Mouse (Mus musculus) hindbrain, embryonic 14.5 days (tissue): ENCODE results near the gene Gm10518. TPM values are rescaled to one million over a fixed set of nuclear protein-coding genes. Genes with fewer than 3 reads are reported as not detected.
"Not testable (repeated sequence)": the region's sequence is repeated elsewhere in the genome, so short reads cannot be mapped to it uniquely, and the experiment has no call there.

Source experiments
- ATAC-seq: fragments of 200-750 bp; cut with Nextera tagmentation; 2 replicates; pipeline ENCODE4 v1.8.0; 2017; ENCODE audit warnings: moderate number of reproducible peaks, mild to moderate bottlenecking, moderate TSS enrichment, moderate library complexity; ENCODE audit not compliant: low FRiP score
- DNase-seq: peaks from one replicate; pipeline ENCODE4 v3.0.0-alpha.2; 2015; ENCODE audit warnings: low spot score
- H3K27ac ChIP-seq: fragments of 300-500 bp; sonication (generic); 2 replicates; pipeline ENCODE4 v1.5.1; 2014; ENCODE audit warnings: mild to moderate bottlenecking, moderate library complexity
- H3K27me3 ChIP-seq: fragments of 300-500 bp; sonication (generic); 2 replicates; pipeline ENCODE4 v1.6.1; 2014; ENCODE audit warnings: mild to moderate bottlenecking, low read length, mixed read lengths; ENCODE audit not compliant: control insufficient read depth, insufficient read depth
- H3K36me3 ChIP-seq: fragments of 300-500 bp; sonication (generic); replicated peaks from 2 replicates; pipeline ENCODE4 v1.6.1; 2014; ENCODE audit not compliant: control insufficient read depth, insufficient read depth
- H3K4me1 ChIP-seq: fragments of 300-500 bp; sonication (generic); replicated peaks from 2 replicates; pipeline ENCODE4 v1.6.1; 2014; ENCODE audit warnings: antibody characterized with exemption, low read length, mixed read lengths; ENCODE audit not compliant: control insufficient read depth, insufficient read depth
- H3K4me2 ChIP-seq: fragments of 300-500 bp; sonication (generic); replicated peaks from 2 replicates; pipeline ENCODE4 v1.6.1; 2014; ENCODE audit warnings: mild to moderate bottlenecking, moderate library complexity
- H3K4me3 ChIP-seq: fragments of 300-500 bp; sonication (generic); replicated peaks from 2 replicates; pipeline ENCODE4 v1.5.1; 2014; ENCODE audit warnings: mild to moderate bottlenecking, low read length
- H3K9ac ChIP-seq: fragments of 300-500 bp; sonication (generic); 2 replicates; pipeline ENCODE4 v1.6.1; 2014
- H3K9me3 ChIP-seq: fragments of 300-500 bp; sonication (generic); 2 replicates; pipeline ENCODE4 v1.6.1; 2016; ENCODE audit warnings: low read length; ENCODE audit not compliant: control insufficient read depth
- WGBS: fragments of 180-500 bp; shearing (Covaris S2); extraction: QIAGEN DNeasy Blood & Tissue Kit; methylation state at CpG from one replicate; pipeline ENCODE4 v1.1.7; 2014; 5-methylcytosine and 5-hydroxymethylcytosine counted together
- polyA plus RNA-seq: library from polyadenylated mRNA; unstranded; fragments of >200 nt; fragmentation: Nextera tagmentation; extraction: Ambion mirVana; gene quantifications from 2 replicates; pipeline ENCODE4 v1.2.1, GENCODE M21; 2014

The Gm10518 gene
- polyA plus RNA-seq, 1 experiment from 2014 or later = not detected

DNA sequence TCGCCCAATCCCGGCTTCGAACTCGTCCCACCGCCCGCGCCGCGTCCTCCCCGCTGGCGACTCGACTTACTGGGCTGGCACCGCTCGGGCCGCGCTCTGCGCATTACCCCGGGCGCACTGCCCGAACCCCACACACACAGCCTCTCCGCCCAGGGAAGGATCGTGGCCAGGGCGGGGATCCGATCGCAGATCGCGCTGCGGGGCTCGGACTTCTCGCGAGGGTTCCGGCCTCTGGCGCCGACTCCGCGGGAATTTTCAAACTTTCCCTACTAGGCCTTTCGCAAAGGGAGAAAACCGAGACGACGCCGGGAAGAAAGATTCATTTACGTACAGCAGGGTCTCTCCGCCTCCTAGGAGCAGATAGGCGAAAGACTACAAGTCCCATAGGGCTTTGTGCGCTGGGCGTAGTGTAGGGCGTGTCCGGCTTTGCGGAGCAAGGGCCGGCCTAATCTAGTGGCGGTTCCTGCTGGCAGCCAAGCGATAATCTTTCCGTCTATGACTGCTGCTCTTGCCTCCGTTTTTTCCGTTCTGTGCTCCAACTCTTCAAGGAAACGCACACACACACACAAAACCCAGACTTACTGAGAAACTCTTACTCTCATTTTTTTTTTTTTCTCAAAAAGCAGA, 450 bp downstream of the Gm10518 start, which contains the start of gene Ahctf1:
Gene Ahctf1 (minus strand): TSS at position 168 of the 627 bp plus-strand sequence.
- peak within 1 kb of the TSS; percentile 69 for H3K4me2 ChIP-seq
- peak within 1 kb of the TSS; percentile 92 for H3K27ac ChIP-seq
- peak within 1 kb of the TSS; percentile 93 for H3K9ac ChIP-seq
- H3K4me1 ChIP-seq = peaks cover 15% of the 10 kb centered on the region
- DNase-seq (peak; percentile 99), ATAC-seq (peak; percentile 98)
- peak within 1 kb of the TSS; percentile 91 for H3K4me3 ChIP-seq
- under 1% methylated on average over 56 of the region's 56 CpGs for WGBS
- H3K9me3 ChIP-seq = no peaks in the 10 kb centered on the region
- peaks cover 4% of the 10 kb centered on the region for H3K36me3 ChIP-seq
- H3K27me3 ChIP-seq = no peaks in the 10 kb centered on the region

DNA sequence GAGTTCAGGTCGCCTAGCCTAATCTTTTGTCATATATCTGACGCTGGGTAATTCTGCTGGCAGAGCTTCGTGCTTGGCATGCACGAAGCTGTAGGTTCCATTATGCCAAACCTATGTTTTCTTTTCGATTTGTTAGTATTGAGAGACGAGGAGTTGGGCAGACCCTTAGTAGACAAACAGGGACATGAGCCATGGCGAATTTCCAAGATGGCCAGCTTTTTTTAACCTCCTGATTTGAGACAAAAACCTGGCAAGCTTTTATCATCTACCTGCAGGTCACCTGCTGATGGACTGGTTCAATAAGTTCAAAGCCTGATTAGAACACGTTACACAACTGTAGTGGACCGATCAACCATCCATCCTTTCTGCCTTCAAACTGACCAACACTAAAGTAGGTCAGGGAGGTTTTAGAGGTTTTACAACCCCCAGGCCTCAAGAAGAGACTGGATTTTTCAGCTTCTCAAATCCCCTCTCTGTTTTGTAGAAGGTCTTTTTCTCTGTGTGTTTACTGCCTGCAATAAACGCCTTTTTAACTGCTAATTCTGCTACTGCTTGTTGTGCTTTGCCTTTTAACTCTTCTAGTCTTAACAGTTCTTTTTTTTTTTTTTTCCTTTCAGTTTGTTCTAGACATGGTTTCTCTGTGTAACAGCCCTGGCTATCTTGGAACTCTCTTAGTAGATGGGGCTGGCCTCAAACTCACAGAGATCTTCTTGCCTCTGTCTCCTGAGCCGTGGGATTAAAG, 1.1 kb downstream of the Gm10518 start:
- Histone ChIP-seq H3K4me3 (peak overlapping the region; percentile 91), H3K27ac (peak overlapping the region; percentile 49), H3K9me3 (no peaks in the 10 kb centered on the region), H3K4me2 (peak overlapping the region; percentile 69), H3K36me3 (no peaks in the 10 kb centered on the region), H3K27me3 (no peaks in the 10 kb centered on the region), H3K4me1 (peaks cover 15% of the 10 kb centered on the region), H3K9ac (peak overlapping the region; percentile 93)
- 39% methylated on average over 11 of the region's 11 CpGs for WGBS
- ATAC-seq (no peak), DNase-seq (no peak)

DNA sequence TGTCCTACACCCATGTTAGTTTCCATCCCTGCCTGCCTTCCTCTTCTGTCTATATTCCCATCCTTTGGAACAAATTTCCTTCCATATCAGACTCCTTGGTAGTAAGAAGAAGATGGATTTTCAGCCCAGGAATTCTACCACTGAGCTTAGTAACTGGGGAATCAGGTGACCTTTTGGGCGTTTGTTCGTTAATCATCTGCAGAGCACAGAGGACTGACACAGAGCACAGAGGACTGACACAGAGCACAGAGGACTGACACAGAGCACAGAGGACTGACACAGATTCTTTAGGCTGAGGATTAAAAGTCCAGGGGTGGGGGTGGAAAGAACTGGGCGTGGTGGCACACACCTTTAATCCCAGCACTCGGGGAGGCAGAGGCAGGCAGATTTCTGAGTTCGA, 2.6 kb downstream of the Gm10518 start:
- DNase-seq (no peak), ATAC-seq (no peak)
- no peak overlapping the region for H3K4me2 ChIP-seq
- no peaks in the 10 kb centered on the region for H3K9me3 ChIP-seq
- no peaks in the 10 kb centered on the region for H3K27me3 ChIP-seq
- H3K36me3 ChIP-seq = no peaks in the 10 kb centered on the region
- H3K9ac ChIP-seq = no peak overlapping the region
- no peak overlapping the region for H3K27ac ChIP-seq
- WGBS = 84% methylated on average over 5 of the region's 5 CpGs
- H3K4me3 ChIP-seq = no peak overlapping the region
- peaks cover 15% of the 10 kb centered on the region for H3K4me1 ChIP-seq

DNA sequence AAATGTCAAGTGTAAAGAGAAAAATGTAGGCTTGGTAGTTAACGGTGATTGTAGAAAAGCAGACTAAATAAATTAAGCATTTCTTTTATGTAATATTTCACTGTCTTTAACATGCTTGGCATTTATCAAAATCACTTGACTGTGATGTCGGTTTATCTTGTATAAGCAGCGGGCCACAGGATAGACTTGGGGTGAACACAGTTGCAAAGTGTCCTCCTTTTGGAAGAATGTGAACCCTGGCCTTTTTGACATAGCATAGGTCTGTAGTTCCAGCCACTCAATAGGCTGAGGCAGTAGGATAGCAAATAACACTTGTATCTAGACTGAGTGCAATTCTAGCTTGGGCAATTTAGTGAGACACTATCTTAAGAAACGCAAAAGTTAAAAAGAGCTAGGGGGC, 4.3 kb downstream of the Gm10518 start:
- H3K27me3 ChIP-seq = no peaks in the 10 kb centered on the region
- H3K36me3 ChIP-seq = no peaks in the 10 kb centered on the region
- no peak overlapping the region for H3K9ac ChIP-seq
- H3K27ac ChIP-seq = no peak overlapping the region
- 0 out of 2 replicates have a peak, but pooled peaks cover under 1% of the 10 kb centered on the region for H3K4me1 ChIP-seq
- H3K4me2 ChIP-seq = no peak overlapping the region
- no peaks in the 10 kb centered on the region for H3K9me3 ChIP-seq
- ATAC-seq = no peak
- 94% methylated on average over 4 of the region's 4 CpGs for WGBS
- H3K4me3 ChIP-seq = no peak overlapping the region
- DNase-seq = no peak

GRCm38 (mm10) chr1:179808300-179808699, 5.1 kb downstream of the Gm10518 start:
- no peak for DNase-seq
- H3K4me1 ChIP-seq = no peaks in the 10 kb centered on the region
- no peaks in the 10 kb centered on the region for H3K27me3 ChIP-seq
- H3K27ac ChIP-seq = no peak overlapping the region
- WGBS = 90% methylated on average over 3 of the region's 3 CpGs
- no peak overlapping the region for H3K9ac ChIP-seq
- no peak overlapping the region for H3K4me2 ChIP-seq
- ATAC-seq = no peak
- H3K9me3 ChIP-seq = no peaks in the 10 kb centered on the region
- H3K4me3 ChIP-seq = no peak overlapping the region
- no peaks in the 10 kb centered on the region for H3K36me3 ChIP-seq

DNA sequence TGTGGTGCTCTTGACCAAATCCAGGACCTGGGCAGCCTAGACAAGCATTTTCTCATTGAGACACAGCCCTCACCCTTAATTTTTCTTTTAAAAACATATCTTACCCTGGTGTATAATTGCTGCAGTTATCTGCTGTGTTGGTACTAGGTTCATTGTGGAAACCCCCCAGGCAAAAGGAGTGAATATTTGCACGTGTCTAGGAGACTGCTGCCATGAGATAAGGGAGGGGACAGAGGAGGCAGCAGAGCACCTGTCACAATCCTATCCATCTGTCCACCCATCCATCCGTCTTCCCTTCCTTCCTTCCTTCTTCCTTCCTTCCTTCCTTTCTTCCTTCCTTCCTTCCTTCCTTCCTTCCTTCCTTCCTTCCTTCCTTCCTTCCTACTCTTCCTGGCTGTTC, 10.2 kb downstream of the Gm10518 start:
- Histone ChIP-seq H3K9me3 (no peaks in the 10 kb centered on the region), H3K4me2 (no peak overlapping the region), H3K27me3 (no peaks in the 10 kb centered on the region), H3K36me3 (no peaks in the 10 kb centered on the region), H3K27ac (no peak overlapping the region), H3K9ac (no peak overlapping the region), H3K4me3 (no peak overlapping the region), H3K4me1 (no peaks in the 10 kb centered on the region)
- ATAC-seq (no peak), DNase-seq (no peak)
- WGBS = 63% methylated on average over 2 of the region's 2 CpGs

GRCm38 (mm10) chr1:179814616-179815015, 11.4 kb downstream of the Gm10518 start:
- no peak for DNase-seq
- H3K27me3 ChIP-seq = no peaks in the 10 kb centered on the region
- H3K27ac ChIP-seq = no peak overlapping the region
- no peak for ATAC-seq
- H3K9me3 ChIP-seq = no peaks in the 10 kb centered on the region
- no peak overlapping the region for H3K4me3 ChIP-seq
- WGBS = 95% methylated on average over 2 of the region's 2 CpGs
- no peak overlapping the region for H3K4me2 ChIP-seq
- H3K36me3 ChIP-seq = no peaks in the 10 kb centered on the region
- H3K9ac ChIP-seq = no peak overlapping the region
- no peaks in the 10 kb centered on the region for H3K4me1 ChIP-seq

DNA sequence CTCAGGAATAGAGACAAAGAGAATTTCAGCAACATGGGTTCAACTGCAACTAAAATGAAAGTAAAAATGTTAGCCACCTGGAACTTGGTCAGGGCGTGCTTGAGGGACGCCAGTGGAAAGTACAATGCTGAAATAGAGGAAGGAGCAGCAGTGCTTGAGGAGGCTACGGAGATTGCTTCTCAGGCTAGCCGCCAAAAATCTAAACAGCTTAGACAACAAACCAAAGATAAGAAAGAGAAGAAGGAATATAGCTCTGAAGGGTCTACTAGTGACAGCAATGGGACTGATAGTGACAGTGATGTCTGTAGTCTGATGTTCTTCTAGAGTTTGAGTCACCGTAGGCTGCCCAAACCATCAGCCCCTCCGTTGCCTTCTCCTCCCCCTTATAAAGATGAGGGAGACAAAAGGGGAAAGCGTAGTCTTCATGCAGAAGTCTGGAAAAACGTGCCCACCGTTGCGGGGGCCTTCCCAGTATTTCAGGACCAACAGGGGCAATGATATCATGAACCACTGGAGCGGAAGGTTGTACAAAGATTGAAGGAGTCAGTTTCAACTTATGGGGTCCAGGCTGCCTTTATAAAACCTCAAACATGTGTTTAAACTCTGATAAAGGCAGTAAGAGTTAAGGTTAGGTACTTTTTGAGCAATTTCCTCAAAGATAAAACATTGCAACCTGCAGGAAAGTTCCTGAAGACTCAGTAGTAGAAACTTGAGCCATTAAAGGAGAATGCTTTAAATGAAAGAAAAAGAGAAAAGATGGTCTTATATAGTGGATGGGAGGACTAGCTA, 15.5 kb downstream of the Gm10518 start:
- H3K36me3 ChIP-seq, H3K27ac ChIP-seq, H3K4me3 ChIP-seq, H3K9ac ChIP-seq, H3K27me3 ChIP-seq, ATAC-seq, H3K4me2 ChIP-seq, H3K9me3 ChIP-seq, DNase-seq, H3K4me1 ChIP-seq: not testable (repeated sequence)
- 93% methylated on average over 11 of the region's 11 CpGs for WGBS

DNA sequence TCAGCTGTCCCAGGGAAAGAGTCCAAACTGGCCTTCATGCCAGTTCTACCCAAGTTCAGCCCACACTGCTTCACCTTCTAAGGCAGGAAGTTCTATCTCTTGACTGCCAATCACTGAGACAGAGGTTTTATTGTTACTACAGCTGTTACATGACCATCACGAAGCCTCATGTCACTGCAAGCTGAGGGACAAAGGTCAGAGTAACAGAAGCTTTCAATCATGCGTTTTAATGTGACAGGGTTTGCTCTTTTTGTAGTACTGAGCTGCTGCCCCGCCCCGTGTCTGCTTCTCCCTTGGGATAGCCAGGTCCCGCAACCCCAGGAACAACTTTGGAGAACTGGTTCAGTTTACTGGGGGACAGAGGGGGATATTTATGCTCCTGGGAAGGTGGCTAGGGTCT, 21.4 kb downstream of the Gm10518 start:
- ATAC-seq = no peak
- Histone ChIP-seq H3K27me3 (no peaks in the 10 kb centered on the region), H3K9ac (no peak overlapping the region), H3K9me3 (no peaks in the 10 kb centered on the region), H3K27ac (no peak overlapping the region), H3K4me2 (no peak overlapping the region), H3K4me3 (no peak overlapping the region), H3K36me3 (no peaks in the 10 kb centered on the region), H3K4me1 (no peaks in the 10 kb centered on the region)
- WGBS = 68% methylated on average over 5 of the region's 5 CpGs
- no peak for DNase-seq
